Mouse (Mus musculus) ovary, postnatal 14 days (tissue): ENCODE results near the gene Aacs.
A peak's percentile ranks its signal among the peaks of the same experiment; 100 is the strongest.

Source experiments
- DNase-seq: peaks from one replicate; pipeline ENCODE4 v3.0.0; 2022; ENCODE audit warnings: low spot score

Gene Aacs

GRCm38 (mm10) chr5:125493093-125493423 is 17.4 kb downstream of the Aacs start:
- DNase-seq: no peak

GRCm38 (mm10) chr5:125495655-125496054 is 20.0 kb downstream of the Aacs start:
- DNase-seq: no peak

- peak; percentile 34 for DNase-seq
These were observed 22.4 kb downstream of the Aacs start for GRCm38 (mm10) chr5:125497821-125498600.

GRCm38 (mm10) chr5:125501505-125501904 is 25.9 kb downstream of the Aacs start:
- DNase-seq: no peak

- no peak for DNase-seq
These were observed 26.6 kb downstream of the Aacs start for GRCm38 (mm10) chr5:125502186-125502585.

GRCm38 (mm10) chr5:125503628-125504027 is 28.0 kb downstream of the Aacs start:
- DNase-seq: no peak

GRCm38 (mm10) chr5:125504692-125505091 is 29.1 kb downstream of the Aacs start:
- no peak for DNase-seq

GRCm38 (mm10) chr5:125505968-125506367 is 30.4 kb downstream of the Aacs start:
- no peak for DNase-seq

- DNase-seq: no peak
These were observed 32.0 kb downstream of the Aacs start for GRCm38 (mm10) chr5:125507582-125507981.

GRCm38 (mm10) chr5:125508006-125508405 is 32.4 kb downstream of the Aacs start:
- no peak for DNase-seq

GRCm38 (mm10) chr5:125509541-125509940 is 33.9 kb downstream of the Aacs start:
- DNase-seq: peak; percentile 37

- no peak for DNase-seq
These were observed 39.4 kb downstream of the Aacs start for GRCm38 (mm10) chr5:125515006-125515405.

GRCm38 (mm10) chr5:125518640-125519039 is 43.0 kb downstream of the Aacs start:
- no peak for DNase-seq

- DNase-seq: no peak
These were observed 45.4 kb downstream of the Aacs start for GRCm38 (mm10) chr5:125520930-125521590.

GRCm38 (mm10) chr5:125523361-125523760 is 47.7 kb downstream of the Aacs start:
- DNase-seq: no peak

GRCm38 (mm10) chr5:125525516-125525915 is 49.9 kb downstream of the Aacs start:
- DNase-seq: no peak

- no peak for DNase-seq
These were observed 50.9 kb downstream of the Aacs start for GRCm38 (mm10) chr5:125526464-125526863.

- DNase-seq: peak; percentile 66
These were observed 53.5 kb downstream of the Aacs start for GRCm38 (mm10) chr5:125529109-125529508.

- no peak for DNase-seq
These were observed 56.0 kb downstream of the Aacs start, which contains the start of gene Tmem132b for GRCm38 (mm10) chr5:125531634-125532033. TSS of gene Tmem132b (plus strand) at chr5:125531774.

- DNase-seq: no peak
These were observed 56.6 kb downstream of the Aacs start for GRCm38 (mm10) chr5:125532191-125532544.

- no peak for DNase-seq
These were observed 57.1 kb downstream of the Aacs start for GRCm38 (mm10) chr5:125532545-125533224.

- no peak for DNase-seq
These were observed 57.7 kb downstream of the Aacs start for GRCm38 (mm10) chr5:125533225-125533900.
